Mouse (Mus musculus): ENCODE results near the gene Cnot3.

DNA sequence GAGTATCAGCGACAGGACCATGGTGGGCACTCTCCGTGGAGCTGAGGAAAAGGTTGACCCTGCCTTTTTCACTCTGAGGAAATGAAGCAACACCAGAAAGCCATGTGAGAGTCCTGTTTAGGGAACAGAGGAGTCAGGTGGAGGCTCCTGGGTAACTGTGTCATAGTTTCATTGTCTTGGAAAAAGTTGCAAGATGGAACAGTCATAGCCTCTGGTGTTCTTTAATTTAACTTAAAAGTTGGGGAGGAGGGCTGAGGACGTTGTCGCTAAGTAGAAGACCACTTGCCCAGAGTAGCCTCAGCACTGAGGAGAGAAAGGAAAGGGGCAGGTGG lies 29.0 kb upstream of the Cnot3 start, which contains the start of gene Oscar:
- TF ChIP-seq CTCF (IDR thresholded peaks at IDR 0.05; ENCODE audit: insufficient read depth, low read length) (no peak), POLR2A (IDR thresholded peaks at IDR 0.05; ENCODE audit: borderline replicate concordance, extremely low read depth, low read depth, low read length) (no peak)
